Mouse (Mus musculus) cerebellum, adult 9-10 months (tissue): ENCODE measurements around the gene Cpa1.

ENCODE experiments used
- DNase-seq: peaks from one replicate; pipeline ENCODE4 v3.0.0; 2022

The Cpa1 gene

GRCm38 (mm10) chr6:30675281-30675771 is 36.3 kb downstream of the Cpa1 start:
- DNase-seq, result no peak

GRCm38 (mm10) chr6:30676506-30676905 is 37.5 kb downstream of the Cpa1 start:
- no peak for DNase-seq

DNA sequence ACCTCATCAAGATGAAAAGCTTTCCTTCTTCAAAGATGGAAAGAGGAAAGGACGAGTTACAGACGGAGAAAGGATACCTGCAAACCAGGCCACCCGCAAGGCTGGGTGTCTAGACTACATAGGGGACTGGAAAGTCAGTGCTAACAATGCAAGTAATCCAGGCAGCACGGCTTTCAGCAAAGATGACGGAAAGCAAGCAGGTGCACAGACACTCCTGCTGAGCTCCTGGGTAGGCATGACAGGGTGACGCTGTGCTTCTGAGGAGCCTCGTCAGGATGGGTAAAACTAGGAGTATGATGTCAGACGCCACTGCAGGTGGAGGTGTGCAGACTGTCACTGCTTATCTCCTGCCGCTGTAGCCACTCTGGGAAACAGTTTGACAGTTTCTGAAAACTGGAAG is 38.6 kb downstream of the Cpa1 start:
- DNase-seq, result no peak

DNA sequence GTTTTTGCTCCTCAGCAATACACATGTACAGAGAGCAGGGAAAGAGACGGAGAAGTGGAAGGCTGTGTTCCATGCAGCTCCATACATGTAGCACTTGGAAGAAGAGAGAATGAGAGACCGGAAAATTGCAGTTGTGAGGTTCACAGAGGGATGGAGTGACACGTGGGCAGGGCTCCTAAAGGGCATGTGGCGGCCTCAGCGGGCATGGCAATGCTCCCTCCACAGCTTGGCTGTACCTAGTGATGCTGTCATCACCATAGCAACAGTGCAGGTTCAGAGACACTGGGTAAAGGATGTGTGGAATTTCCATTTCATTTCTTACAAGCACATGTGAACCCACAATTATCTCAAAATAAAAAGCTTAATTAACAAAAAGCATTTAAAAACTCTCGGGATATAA is 39.5 kb downstream of the Cpa1 start:
- DNase-seq, result peak; percentile 21

DNA sequence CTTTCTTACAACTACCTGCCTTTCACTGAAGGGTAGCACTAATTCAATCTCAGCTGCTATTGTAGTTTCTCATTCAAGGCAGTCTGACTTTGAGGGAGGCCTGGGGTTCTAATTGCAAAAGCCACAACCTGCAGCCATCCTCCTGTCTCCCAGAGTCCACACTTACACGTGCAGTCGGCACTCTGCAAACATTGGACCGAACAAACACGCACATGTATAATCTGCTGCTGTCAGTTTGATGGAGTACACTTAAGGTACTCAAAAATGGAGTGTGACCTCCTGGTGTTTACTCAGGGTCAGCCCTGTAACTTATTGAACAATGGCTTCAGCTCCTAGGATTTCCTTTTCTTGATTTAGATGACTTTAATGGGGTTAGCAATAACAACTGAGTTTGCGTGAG is 40.5 kb downstream of the Cpa1 start:
- no peak for DNase-seq

DNA sequence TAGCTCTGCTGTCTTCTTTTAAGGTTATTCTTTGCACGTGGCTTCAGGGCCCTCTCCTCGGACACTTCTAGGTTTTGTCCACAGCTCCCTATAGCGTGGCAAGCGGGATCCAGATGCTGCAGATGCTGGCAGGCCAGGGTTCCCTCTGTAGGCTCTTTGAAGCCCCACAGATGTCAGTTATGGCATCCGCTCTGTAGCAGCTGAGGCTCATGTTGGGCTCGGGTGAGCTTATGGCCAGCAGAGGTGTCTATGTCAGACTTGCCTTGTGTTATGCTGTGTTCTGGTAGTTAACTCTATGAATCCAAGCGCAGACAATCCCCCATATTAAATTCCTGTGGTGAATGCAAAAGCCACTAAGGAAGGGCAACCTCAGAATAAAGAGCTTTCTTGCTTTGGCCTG is 41.4 kb downstream of the Cpa1 start:
- no peak for DNase-seq

DNA sequence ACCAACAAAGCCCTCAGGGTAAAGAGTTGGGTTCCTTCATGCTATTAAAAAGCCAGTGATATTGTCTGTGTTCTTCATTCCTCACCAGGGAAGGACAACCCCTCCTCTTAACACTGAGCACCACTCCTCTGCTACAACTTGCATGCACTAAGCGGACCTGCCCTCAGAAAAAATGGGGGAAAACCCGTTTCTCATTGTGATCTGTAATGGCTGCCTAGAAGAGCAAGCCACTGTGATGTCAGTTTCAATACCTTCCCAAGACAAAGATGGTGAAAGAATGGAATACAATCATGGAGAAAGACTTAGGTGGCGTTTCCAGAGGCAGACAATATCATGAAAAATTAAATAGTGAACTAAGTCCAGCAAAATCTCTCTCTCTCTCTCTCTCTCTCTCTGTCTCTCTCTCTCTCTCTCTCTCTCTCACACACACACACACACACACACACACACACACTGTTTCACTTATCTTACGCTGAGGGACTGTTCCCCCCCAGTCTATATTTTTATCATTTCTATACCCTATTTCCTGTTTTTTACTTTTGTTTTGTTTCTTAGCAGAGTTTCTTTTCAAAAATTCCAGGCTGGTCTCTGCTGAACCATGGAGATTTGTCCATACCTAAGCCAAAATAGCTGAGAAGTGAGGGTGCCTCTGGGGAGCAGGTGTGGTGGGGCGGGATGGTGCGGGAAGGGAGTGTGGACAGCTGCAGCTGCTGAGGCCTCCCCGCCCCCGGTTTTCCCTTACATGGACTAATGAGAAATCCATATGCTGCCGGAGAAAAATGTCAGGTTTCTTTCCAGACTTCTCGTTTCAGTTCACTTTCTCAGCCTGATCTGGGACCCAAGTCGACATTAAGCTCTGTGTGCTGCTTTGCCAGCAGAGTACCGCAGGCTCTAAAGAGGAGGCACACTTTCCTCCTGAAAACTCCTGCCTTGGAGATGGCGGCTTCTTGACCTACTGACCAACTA is 43.2 kb downstream of the Cpa1 start:
- DNase-seq, result no peak

DNA sequence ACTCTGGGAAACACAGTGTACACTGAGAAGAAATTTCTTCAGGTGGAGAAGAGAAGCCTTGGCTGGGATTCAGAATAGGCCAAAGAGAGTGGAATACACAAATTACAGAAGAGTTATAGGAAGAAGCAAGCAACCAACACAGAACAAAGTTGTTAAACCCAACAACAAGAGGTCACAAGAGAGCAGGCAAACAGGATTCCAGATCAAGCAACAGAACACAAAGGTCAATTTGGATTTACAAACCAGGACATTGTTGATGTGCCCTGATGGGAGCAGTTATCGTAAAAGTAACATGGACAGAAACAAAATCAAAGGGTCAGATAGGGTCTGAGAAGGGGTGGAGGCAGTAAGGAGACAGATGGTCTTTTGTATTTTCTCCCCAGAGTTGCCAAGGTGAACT is 45.6 kb downstream of the Cpa1 start:
- DNase-seq, result no peak

DNA sequence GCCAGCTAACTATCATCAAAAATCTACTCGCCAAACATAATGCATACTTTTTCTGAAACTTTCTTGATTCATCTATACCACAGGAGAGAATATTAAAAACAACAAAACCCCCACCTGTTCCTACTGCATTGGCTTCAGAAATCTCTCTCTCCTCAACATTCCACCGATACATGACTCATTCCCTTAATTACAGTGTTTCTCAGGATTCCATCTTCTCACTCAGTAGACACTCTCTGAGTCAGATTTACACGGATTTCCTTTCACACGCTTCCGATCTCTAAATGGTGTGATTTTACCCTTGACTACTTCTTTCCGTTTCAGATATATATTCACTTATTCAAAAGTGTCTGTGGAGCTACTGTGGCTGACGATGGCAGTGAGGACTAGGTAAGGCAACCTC is 48.2 kb downstream of the Cpa1 start:
- DNase-seq, result no peak

DNA sequence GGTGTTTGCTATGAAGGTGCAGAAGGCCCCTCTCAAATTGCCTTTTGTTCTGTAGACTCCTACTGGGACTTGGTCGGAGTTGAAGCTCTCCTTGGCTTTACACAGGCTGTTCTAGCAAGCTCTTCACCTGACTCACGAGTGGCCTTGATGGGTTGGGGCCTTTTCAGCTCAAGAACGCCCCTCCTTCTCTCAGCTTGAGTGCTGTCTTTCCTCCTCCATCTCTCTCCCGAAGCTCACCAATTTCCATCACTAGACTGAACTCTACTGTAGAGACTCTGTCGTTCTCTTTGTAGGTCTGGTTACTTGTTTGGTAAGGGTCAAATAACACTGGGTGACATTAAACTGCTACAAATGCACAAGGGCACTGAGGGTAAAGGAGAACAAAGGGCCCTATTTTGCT is 53.8 kb downstream of the Cpa1 start:
- peak; percentile 17 for DNase-seq

GRCm38 (mm10) chr6:30693350-30693991 is 54.5 kb downstream of the Cpa1 start, which contains the start of gene Cep41:
TSS of gene Cep41 (minus strand) at chr6:30693749.
- DNase-seq, result peak; percentile 98

DNA sequence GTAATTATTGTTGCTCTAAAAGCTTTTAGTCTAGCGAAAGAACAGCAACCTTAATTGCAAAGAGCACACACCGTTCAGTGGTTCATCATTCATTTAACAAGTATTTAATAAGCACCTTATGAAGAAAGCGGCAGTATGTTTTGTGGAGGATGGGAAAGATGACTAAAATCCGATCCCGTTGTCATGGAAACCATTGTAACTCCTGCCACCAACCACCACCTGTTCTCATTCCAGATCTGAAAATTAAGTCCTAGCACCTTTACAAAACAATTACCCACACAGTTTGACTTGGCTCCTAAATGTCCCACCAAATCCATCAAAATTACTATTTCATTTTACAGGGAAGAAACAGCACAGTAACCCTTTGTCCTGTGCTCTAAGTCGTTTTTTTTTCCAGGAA is 55.2 kb downstream of the Cpa1 start:
- DNase-seq, result peak; percentile 77
